Mouse (Mus musculus) bone marrow macrophage, adult 2 months (primary cell): Measurements from ENCODE around the gene Ccdc85c. TPM values are rescaled to one million over a fixed set of nuclear protein-coding genes. Genes with fewer than 3 reads are reported as not detected.

ENCODE experiments used
- H3K27ac ChIP-seq: 2 replicates; pipeline ENCODE4 v1.5.1; 2012; ENCODE audit warnings: low read depth, low read length; ENCODE audit not compliant: insufficient read depth
- H3K4me1 ChIP-seq: 2 replicates; pipeline ENCODE4 v1.6.1; 2012; ENCODE audit warnings: low read length; ENCODE audit not compliant: control insufficient read depth, insufficient read depth
- H3K4me3 ChIP-seq: 2 replicates; pipeline ENCODE4 v1.5.1; 2012; ENCODE audit warnings: mild to moderate bottlenecking, low read length, moderate library complexity; ENCODE audit not compliant: insufficient read depth
- CTCF ChIP-seq: IDR thresholded peaks from 2 replicates; pipeline ENCODE4 v1.5.1; 2012; ENCODE audit warnings: low read depth, mild to moderate bottlenecking, low read length, moderate library complexity
- POLR2A ChIP-seq: IDR thresholded peaks from 2 replicates; pipeline ENCODE4 v1.6.1; 2012; ENCODE audit warnings: mild to moderate bottlenecking, low read depth, low read length, borderline replicate concordance
- polyA plus RNA-seq: library from polyadenylated mRNA; stranded (reverse); fragments of >200 nt; gene quantifications from 2 replicates; pipeline ENCODE4 v1.2.4, GENCODE M21; 2012; ENCODE audit not compliant: missing spikeins, insufficient read depth, insufficient read length

Gene Ccdc85c
- polyA plus RNA-seq, 1 experiment = 0.25 TPM

DNA sequence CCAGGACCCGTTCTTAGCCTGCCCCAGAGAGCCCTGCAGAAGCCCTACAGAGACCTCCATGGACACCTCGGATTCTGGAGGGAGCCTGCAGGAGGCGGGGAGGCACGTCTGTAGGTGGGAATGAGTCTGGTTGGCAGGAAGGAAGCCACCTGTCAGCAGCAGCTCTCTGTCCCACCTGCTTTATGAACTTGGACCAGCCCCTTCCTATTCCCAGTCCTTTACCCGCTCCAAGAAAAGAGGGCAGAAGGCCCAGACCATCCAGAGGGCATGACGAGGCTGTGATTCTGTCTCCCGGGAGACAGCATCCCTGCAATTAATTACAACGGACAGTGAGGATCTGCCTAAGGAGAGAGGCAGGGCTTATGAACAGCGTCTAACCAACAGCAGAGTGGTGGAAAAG lies 43.3 kb downstream of the Ccdc85c start:
- TF ChIP-seq CTCF (no peak), POLR2A (no peak)
- Histone ChIP-seq H3K4me3 (no peak overlapping the region), H3K27ac (no peak overlapping the region), H3K4me1 (no peaks in the 10 kb centered on the region)

DNA sequence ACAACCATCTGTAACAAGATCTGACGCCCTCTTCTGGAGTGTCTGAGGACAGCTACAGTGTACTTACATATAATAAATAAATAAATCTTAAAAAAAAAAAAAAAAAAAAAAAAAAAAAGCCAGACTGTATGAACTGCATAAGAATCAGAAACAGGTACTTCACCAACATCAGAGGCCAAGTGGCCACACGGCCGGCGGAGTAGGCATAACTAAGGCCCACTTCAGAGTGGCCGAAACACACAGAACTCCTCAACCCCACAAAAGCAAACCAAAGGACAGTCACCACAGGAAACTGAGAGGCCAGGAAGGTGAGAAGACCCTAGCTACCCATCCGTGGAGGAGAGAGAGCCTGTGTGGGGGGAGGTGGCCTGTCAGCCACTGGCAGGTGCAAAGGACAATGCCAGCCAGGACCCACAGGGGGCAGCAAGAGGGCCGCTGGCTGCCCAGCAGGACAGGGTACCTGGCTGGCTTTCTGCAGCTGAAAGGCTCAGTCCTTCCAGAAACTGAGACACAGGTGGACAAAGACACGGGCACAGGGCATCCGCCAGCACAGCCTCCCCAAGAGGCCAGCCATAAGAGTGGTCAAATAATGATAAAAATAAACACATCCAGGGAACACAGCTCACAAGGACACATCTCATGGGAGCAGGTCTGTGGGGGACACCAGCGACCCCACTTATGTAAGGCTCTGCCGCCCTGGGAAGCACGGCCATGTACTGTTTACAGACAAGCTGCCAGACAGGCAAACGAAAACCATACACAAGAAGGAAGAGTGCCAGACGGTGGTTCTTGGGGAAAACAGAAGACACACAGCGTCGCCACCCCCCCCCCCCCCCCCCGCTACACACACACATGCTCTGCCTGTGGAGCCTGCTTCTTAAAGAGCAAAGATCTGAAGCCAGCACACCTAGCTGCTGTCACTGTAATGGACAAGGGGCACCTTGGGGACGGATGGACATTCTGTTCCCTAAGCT lies 44.1 kb downstream of the Ccdc85c start:
- Histone ChIP-seq H3K27ac (no peak overlapping the region), H3K4me1 (no peaks in the 10 kb centered on the region), H3K4me3 (no peak overlapping the region)
- no peak for TF ChIP-seq POLR2A
- TF ChIP-seq CTCF = no peak

DNA sequence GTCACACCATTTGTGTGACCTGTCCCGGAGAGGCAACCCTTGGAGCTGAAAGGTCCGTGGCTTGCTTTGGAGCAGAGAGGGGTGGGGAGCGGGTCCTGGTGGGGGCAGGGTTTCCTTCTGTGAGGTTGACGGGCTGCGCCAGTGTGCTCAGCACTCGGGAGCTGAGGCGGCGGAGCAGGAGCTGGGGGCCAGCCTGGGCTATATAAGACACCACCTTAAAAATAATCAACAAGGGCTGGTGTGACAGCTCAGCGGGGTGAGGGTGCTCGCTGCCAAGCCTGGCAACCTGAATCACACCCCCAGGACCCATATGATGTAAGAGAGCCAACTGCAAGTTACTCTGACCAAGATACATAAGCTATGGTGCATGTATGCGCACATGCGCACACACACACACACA lies 45.1 kb downstream of the Ccdc85c start:
- TF ChIP-seq CTCF (no peak), POLR2A (no peak)

DNA sequence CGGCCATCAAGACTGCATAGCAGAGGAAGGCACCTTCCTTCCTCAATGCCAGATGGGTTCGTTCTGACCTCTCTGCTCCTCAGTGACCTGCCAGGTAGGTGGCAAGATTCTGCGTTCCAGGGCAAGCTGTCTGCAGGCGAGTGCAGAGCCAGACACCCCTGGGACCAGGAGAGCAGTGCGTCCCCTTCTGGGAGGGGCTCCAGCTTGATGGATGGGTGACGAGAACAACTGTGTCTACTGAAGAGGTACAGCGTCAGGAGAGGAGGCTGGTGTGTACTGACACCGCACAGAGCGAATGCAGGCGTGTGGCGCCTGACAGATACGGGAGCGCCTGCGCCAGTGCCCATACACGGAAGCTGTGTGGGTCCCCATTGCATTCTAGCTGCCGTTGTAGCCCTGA lies 47.7 kb downstream of the Ccdc85c start:
- no peaks in the 10 kb centered on the region for H3K4me1 ChIP-seq
- no peak overlapping the region for H3K27ac ChIP-seq
- no peak overlapping the region for H3K4me3 ChIP-seq
- no peak for TF ChIP-seq CTCF
- no peak for TF ChIP-seq POLR2A

More for the DNA sequence above, 45.1 kb downstream of the Ccdc85c start:
- Histone ChIP-seq H3K27ac (no peak overlapping the region), H3K4me3 (no peak overlapping the region), H3K4me1 (no peaks in the 10 kb centered on the region)

DNA sequence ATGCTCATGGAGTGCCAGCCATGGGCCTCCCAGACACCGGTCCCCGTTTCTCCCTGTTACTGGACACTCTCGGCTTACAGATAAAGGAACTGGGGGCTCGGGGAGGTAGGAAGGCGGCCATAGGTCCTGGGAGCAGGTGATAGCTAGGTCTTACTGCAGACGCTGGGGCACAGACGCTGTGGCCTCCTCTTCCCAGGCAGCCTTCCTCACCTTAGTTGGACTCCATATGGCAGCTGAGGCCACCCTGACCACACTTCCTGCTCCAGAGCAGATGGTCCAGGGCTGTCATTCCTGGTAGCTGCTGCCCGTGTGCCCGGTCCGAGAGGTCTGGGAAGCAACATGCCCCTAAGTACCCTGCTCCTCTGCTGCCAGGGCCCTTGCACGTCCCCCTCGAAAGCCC lies 48.3 kb downstream of the Ccdc85c start:
- Histone ChIP-seq H3K27ac (no peak overlapping the region), H3K4me3 (no peak overlapping the region), H3K4me1 (no peaks in the 10 kb centered on the region)
- TF ChIP-seq POLR2A (no peak), CTCF (no peak)

DNA sequence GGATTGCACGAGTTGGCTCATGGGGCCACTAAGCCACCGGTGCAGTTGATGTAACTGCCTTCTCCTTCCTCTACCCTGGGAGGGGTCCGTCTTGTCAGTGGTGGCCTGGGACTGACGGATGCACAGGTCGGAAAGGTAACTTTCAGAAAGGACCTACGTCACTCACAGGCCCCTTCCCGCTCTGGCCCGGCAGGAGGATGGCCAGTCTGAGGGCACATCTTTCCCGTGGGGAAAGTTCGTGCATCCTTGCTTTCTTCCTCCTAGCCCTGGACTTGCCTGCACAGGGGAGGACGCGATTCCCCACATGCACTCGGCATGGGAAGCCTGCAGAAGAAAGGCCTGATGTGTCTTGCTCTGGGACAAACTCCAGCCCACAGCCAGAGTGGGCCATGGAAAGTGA lies 49.0 kb downstream of the Ccdc85c start:
- Histone ChIP-seq H3K27ac (no peak overlapping the region), H3K4me1 (no peaks in the 10 kb centered on the region), H3K4me3 (no peak overlapping the region)
- TF ChIP-seq CTCF (no peak), POLR2A (no peak)

DNA sequence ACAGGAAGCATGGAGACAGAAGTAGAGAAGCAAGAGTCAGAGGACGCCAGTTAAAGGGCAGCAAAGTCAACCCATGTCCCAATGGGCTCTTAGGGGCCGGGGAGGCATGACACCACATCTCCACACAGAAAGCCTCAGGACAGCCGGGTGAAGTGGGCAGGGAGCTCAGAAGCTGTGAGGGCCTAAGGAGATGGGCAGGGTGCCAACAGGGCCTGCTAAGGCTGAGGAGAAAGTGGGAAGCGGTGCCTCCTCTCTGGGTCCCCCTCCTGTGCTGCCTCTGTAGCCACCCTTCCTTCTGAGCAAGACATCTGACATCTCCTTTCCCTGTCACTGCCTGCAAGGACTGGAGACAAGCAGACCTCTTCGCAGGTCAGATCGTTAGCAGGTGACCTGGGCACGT lies 49.4 kb downstream of the Ccdc85c start:
- H3K4me1 ChIP-seq = no peaks in the 10 kb centered on the region
- TF ChIP-seq CTCF (no peak), POLR2A (no peak)
- no peak overlapping the region for H3K27ac ChIP-seq
- H3K4me3 ChIP-seq = no peak overlapping the region

DNA sequence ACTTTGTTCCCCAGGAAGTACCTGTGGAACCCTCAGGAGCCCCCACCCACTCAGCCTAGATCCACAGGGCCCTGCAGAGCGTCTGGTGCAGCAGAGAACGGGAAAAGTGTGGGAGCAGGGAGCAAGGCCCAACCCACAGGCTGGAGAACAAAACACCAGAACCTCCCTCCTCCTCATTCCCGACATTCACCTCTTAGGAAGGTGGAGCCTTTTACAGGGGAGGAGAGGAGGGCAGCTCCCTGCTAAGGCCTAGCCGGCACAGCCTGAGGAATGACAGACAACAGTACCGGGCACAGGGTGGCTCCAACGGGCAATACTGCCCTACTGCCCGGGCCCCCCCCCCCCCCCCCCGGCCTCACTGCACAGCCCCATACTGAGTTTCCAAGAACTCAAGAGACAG lies 51.9 kb downstream of the Ccdc85c start:
- Histone ChIP-seq H3K4me3 (no peak overlapping the region), H3K4me1 (no peaks in the 10 kb centered on the region), H3K27ac (no peak overlapping the region)
- TF ChIP-seq CTCF (no peak), POLR2A (no peak)

DNA sequence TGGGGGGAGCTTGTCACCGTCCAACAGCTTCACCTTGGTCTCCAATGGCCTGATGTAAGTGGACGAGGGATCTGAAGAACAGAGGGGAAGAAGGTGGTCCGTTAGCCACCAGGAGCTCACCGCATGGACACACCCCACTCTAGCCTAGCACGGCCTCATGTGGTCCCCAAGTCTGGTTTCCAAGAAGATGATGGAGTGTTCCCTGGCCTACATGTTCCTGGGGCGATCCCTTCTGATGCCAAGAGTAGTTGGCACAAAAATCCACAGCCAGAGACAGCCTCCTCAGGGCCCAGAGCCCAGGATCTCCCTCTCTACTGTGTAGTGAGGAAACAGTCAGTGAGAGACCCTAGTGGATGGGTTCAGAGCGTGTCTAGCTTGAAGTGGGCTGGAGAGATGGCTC lies 53.5 kb downstream of the Ccdc85c start:
- H3K27ac ChIP-seq = no peak overlapping the region
- TF ChIP-seq CTCF (no peak), POLR2A (no peak)
- no peaks in the 10 kb centered on the region for H3K4me1 ChIP-seq
- no peak overlapping the region for H3K4me3 ChIP-seq

DNA sequence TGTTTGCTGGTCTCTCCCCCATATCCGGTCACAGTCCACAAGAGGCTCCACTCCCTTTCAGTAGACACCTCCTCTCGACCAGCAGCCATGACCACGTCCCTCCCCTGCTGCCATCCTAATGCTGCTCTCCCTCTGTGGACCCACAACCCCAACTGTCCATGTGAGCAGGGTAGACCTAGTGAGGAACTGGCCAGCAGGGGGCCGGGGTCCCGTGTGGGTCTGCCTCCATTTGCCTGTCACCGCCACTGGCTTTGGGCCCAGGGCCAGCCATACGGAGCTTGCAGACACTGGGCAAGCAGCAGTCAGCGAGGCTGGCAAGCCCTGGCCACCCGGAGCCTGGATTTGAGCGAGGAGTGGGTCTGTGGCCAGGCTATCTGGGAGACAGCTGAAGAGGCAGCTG lies 54.0 kb downstream of the Ccdc85c start:
- H3K4me1 ChIP-seq = no peaks in the 10 kb centered on the region
- no peak for TF ChIP-seq POLR2A
- no peak for TF ChIP-seq CTCF
- H3K4me3 ChIP-seq = no peak overlapping the region
- H3K27ac ChIP-seq = no peak overlapping the region

DNA sequence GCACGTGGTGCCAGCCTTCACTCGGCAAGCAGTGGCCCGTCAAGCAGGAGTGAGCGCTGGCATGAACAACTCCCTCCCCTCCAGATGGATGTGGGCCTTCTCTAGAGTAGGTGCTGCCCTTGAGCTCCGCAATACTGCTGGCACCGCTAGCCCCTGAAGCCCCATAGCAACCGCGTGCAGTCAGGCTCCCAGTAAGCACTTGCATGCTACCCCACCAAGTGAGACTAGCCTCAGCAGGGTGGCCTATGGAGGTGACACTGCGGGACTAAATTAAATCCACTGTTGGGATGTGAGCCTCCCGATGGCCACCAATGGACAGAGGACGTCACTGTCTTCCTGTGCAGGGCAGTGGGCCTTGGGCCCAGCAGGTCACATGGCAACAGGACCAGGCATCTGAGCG lies 54.6 kb downstream of the Ccdc85c start:
- Histone ChIP-seq H3K4me3 (no peak overlapping the region), H3K4me1 (no peaks in the 10 kb centered on the region), H3K27ac (no peak overlapping the region)
- no peak for TF ChIP-seq CTCF
- no peak for TF ChIP-seq POLR2A
